Mouse (Mus musculus) forebrain, embryonic 10.5 days (tissue): ENCODE results near the gene Zc3h12b. TPM values are rescaled to one million over a fixed set of nuclear protein-coding genes. Genes with fewer than 3 reads are reported as not detected.
A peak's percentile ranks its signal among the peaks of the same experiment; 100 is the strongest.
"Not testable (repeated sequence)": the region's sequence is repeated elsewhere in the genome, so short reads cannot be mapped to it uniquely, and the experiment has no call there.

Experiments
- DNase-seq: peaks from one replicate; pipeline ENCODE4 v3.0.0-alpha.2; 2017; ENCODE audit warnings: low spot score; ENCODE audit errors: extremely low spot score
- H3K27ac ChIP-seq: fragments of 300-500 bp; sonication (generic); 2 replicates; pipeline ENCODE4 v1.5.1; 2016; ENCODE audit warnings: mild to moderate bottlenecking
- H3K27me3 ChIP-seq: fragments of 300-500 bp; sonication (generic); 2 replicates; pipeline ENCODE4 v1.6.1; 2016; ENCODE audit warnings: mild to moderate bottlenecking; ENCODE audit not compliant: poor library complexity, severe bottlenecking
- H3K36me3 ChIP-seq: fragments of 300-500 bp; sonication (generic); replicated peaks from 2 replicates; pipeline ENCODE4 v1.6.1; 2016; ENCODE audit warnings: mild to moderate bottlenecking, moderate library complexity
- H3K4me1 ChIP-seq: fragments of 300-500 bp; sonication (generic); 2 replicates; pipeline ENCODE4 v1.6.1; 2016
- H3K4me3 ChIP-seq: fragments of 300-500 bp; sonication (generic); 2 replicates; pipeline ENCODE4 v1.5.1; 2016; ENCODE audit warnings: mild to moderate bottlenecking, moderate library complexity
- H3K9me3 ChIP-seq: fragments of 300-500 bp; sonication (generic); 2 replicates; pipeline ENCODE4 v1.6.1; 2016; ENCODE audit warnings: mild to moderate bottlenecking, moderate library complexity
- WGBS: fragments of 180-500 bp; shearing (Covaris S2); methylation state at CpG from one replicate; pipeline ENCODE4 v1.1.7; 2016; 5-methylcytosine and 5-hydroxymethylcytosine counted together
- polyA plus RNA-seq: library from polyadenylated mRNA; unstranded; fragments of >200 nt; fragmentation: Nextera tagmentation; extraction: Ambion mirVana; gene quantifications from 2 replicates; pipeline ENCODE4 v1.2.1, GENCODE M21; 2016

The Zc3h12b gene
- polyA plus RNA-seq, 1 experiment from 2014 or later, result 3.8 TPM

- peaks cover 17% of the 10 kb centered on the region for H3K36me3 ChIP-seq
- peak within 1 kb of the TSS; percentile 64 for H3K4me3 ChIP-seq
- peaks cover 6% of the 10 kb centered on the region; the same call in 1 of the 2 replicates for H3K4me1 ChIP-seq
- 0 out of 2 replicates have a peak, but pooled peaks cover 12% of the 10 kb centered on the region for H3K27me3 ChIP-seq
- DNase-seq, result peak; percentile 83
- no peaks in the 10 kb centered on the region for H3K9me3 ChIP-seq
- H3K27ac ChIP-seq, result peak within 1 kb of the TSS; percentile 76
- WGBS, result 20% methylated on average over 42 of the region's 42 CpGs
Measured at GRCm38 (mm10) chrX:95956497-95957293, 245.2 kb downstream of the Zc3h12b start, which contains the start of gene Las1l. Gene Las1l, minus strand, starts transcription at chrX:95956962.

- not testable (repeated sequence) for H3K4me1 ChIP-seq, DNase-seq, H3K27ac ChIP-seq, H3K36me3 ChIP-seq, H3K9me3 ChIP-seq
- H3K4me3 ChIP-seq, result peak overlapping the region; percentile 64
- WGBS, result 45% methylated on average over 11 of the region's 11 CpGs
- H3K27me3 ChIP-seq, result 0 out of 2 replicates have a peak, but pooled peaks cover 12% of the 10 kb centered on the region
Measured at GRCm38 (mm10) chrX:95957461-95957860, 246.0 kb downstream of the Zc3h12b start.

DNA sequence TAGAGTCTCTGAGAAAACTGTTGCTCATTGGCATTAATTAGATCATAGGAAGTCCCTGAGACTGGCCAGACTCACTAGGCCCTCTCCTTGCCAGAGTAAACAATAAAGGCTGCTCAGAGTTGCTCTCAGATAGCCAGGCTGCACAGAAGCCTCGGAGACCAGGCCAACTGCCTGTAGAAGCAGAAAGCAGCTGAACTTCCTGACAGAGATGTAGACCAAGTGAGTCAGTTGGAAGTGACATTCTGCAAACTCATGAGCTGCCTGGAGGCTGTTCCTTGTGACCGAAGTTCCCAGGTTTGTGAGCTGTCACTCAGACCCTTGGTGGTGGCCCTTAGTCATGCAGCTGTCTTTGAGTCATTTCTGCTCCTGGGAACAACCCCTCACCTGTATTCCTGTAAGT is 251.9 kb downstream of the Zc3h12b start:
- H3K4me3 ChIP-seq, result no peak overlapping the region
- no peak overlapping the region for H3K27ac ChIP-seq
- H3K36me3 ChIP-seq, result no peaks in the 10 kb centered on the region
- 89% methylated on average over 2 of the region's 2 CpGs for WGBS
- no peaks in the 10 kb centered on the region for H3K9me3 ChIP-seq
- H3K4me1 ChIP-seq, result peaks cover 8% of the 10 kb centered on the region; the same call in 1 of the 2 replicates
- H3K27me3 ChIP-seq, result peaks cover 19% of the 10 kb centered on the region; the same call in 1 of the 2 replicates
- no peak for DNase-seq

DNA sequence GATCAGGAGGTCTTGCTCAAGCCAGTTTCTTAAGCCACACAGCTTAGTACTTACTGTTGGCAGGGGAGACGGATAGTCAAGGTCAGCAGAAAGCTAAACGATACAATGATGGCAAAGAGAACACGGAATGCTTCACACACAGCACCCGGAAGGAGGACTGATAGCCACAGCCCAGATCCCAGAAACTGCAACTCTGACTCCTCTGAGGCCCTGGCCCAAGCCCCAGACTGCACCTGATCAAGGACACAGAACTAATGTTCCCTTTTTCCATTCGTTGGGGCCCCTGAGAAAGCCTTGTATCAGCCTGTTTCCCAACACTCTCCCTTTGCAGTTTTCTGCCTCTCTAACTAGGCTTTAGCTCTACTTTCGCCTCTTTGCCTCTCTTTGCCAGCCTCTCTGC is 253.6 kb downstream of the Zc3h12b start:
- Histone ChIP-seq H3K4me1 (peaks cover 22% of the 10 kb centered on the region), H3K9me3 (no peaks in the 10 kb centered on the region), H3K36me3 (no peaks in the 10 kb centered on the region), H3K4me3 (no peak overlapping the region), H3K27me3 (peaks cover 11% of the 10 kb centered on the region; the same call in 1 of the 2 replicates), H3K27ac (no peak overlapping the region)
- no peak for DNase-seq
- WGBS, result 83% methylated on average over 6 of the region's 6 CpGs

DNA sequence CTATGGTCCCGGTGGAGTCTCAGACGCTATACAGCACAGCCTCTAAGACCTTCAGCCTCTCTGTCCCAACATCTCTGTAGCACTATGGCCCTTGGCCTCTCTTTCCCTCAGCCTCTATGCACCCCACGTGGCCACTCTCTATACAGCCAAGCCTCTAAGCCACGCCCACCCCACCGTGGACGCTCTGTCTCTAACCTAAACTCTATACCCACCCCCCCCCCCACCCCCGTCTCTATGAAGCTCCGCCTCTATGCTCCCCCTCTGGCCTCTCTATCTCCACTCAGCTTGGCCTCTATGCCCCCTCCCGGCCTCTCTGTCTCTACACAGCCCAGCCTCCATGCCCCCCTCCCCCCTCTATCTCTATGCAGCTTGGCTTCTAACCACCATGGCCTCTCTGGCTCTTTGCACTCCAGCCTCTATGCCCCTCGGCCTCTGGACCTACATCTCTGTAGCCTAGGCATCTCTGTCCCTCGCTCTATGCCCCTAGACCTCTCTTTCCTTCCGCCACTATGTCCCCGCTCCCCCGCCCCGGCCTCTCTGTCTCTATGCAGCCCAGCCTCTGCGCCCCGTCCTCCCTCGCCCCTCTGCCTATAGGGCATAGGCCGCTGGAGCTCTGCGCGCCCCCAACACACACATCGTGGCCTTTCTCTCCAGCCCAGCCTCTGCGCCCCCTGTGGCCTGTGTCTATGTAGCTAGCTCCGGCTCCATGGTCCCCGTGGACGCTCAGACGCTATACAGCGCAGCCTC is 256.5 kb downstream of the Zc3h12b start:
- Histone ChIP-seq H3K4me3 (peak overlapping the region; percentile 56), H3K36me3 (no peaks in the 10 kb centered on the region), H3K27ac (peak overlapping the region; percentile 96), H3K4me1 (peaks cover 24% of the 10 kb centered on the region), H3K9me3 (no peaks in the 10 kb centered on the region), H3K27me3 (peaks cover 11% of the 10 kb centered on the region; the same call in 1 of the 2 replicates)
- peak; percentile 83 for DNase-seq
- 22% methylated on average over 28 of the region's 28 CpGs for WGBS

GRCm38 (mm10) chrX:95968594-95968965 is 257.1 kb downstream of the Zc3h12b start:
- Histone ChIP-seq H3K36me3 (no peaks in the 10 kb centered on the region), H3K27ac (peak overlapping the region; percentile 96), H3K27me3 (peaks cover 11% of the 10 kb centered on the region; the same call in 1 of the 2 replicates), H3K4me1 (peaks cover 24% of the 10 kb centered on the region), H3K4me3 (peak overlapping the region; percentile 56), H3K9me3 (no peaks in the 10 kb centered on the region)
- peak; percentile 85 for DNase-seq
- 19% methylated on average over 6 of the region's 6 CpGs for WGBS

GRCm38 (mm10) chrX:95969116-95969515 is 257.6 kb downstream of the Zc3h12b start:
- 38% methylated on average over 6 of the region's 6 CpGs for WGBS
- Histone ChIP-seq H3K4me1 (peaks cover 24% of the 10 kb centered on the region), H3K9me3 (no peaks in the 10 kb centered on the region), H3K36me3 (no peaks in the 10 kb centered on the region), H3K4me3 (peak overlapping the region; percentile 56; the same call in 1 of the 2 replicates), H3K27me3 (peaks cover 11% of the 10 kb centered on the region; the same call in 1 of the 2 replicates), H3K27ac (peak overlapping the region; percentile 96)
- DNase-seq, result no peak

DNA sequence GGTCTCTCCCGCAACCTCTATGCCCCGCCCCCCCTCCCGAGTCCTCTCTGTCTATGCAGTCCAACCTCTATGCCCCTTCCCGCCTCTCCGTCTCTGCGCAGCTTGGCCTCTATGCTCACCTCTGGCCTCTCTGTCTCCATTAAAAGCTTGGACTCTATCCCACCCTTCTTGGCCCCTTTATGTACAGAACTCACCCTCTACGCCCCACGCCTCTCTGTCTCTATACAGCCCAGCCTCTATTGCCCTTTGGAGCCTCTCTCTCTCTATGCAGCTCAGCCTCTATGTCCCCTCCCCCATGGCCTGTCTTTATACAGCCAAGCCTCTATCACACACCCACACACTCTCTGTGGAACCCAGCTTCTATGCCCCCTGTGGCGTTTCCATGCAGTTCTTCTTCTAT is 258.5 kb downstream of the Zc3h12b start:
- peak overlapping the region; percentile 96; the same call in 1 of the 2 replicates for H3K27ac ChIP-seq
- no peak for DNase-seq

More for the DNA sequence above, 258.5 kb downstream of the Zc3h12b start:
- H3K4me1 ChIP-seq, result peaks cover 24% of the 10 kb centered on the region
- no peak overlapping the region for H3K4me3 ChIP-seq
- WGBS, result 78% methylated on average over 9 of the region's 9 CpGs
- H3K27me3 ChIP-seq, result peaks cover 11% of the 10 kb centered on the region; the same call in 1 of the 2 replicates
- H3K9me3 ChIP-seq, result no peaks in the 10 kb centered on the region
- H3K36me3 ChIP-seq, result no peaks in the 10 kb centered on the region

Other genes starting within 250 kb of the Zc3h12b start
- gene Asb12, start 153.7 kb upstream of the Zc3h12b start, polyA plus RNA-seq, result not detected in 2 replicates
- gene Pfn5, start 153.6 kb upstream of the Zc3h12b start, polyA plus RNA-seq, result not detected in 2 replicates
- 29.5 and 30.9 TPM in 2 replicates for gene Zc4h2, start 53.2 kb upstream of the Zc3h12b start, polyA plus RNA-seq
- gene Las1l, start 245.3 kb downstream of the Zc3h12b start, polyA plus RNA-seq, result 81.9 and 84.5 TPM in 2 replicates